Mouse (Mus musculus) stomach, embryonic 14.5 days (tissue): ENCODE results near the gene Chst3. TPM values are rescaled to one million over a fixed set of nuclear protein-coding genes. Genes with fewer than 3 reads are reported as not detected.
"Not testable (repeated sequence)": the region's sequence is repeated elsewhere in the genome, so short reads cannot be mapped to it uniquely, and the experiment has no call there.

ENCODE experiments used
- ATAC-seq: fragments of 200-750 bp; cut with Nextera tagmentation; 2 replicates; pipeline ENCODE4 v1.8.0; 2017; ENCODE audit warnings: low read depth, moderate TSS enrichment; ENCODE audit not compliant: insufficient number of reproducible peaks, insufficient read depth, low FRiP score
- H3K27ac ChIP-seq: fragments of 300-500 bp; sonication (generic); 2 replicates; pipeline ENCODE4 v1.5.1; 2014; ENCODE audit warnings: mild to moderate bottlenecking, low read length, moderate library complexity, mixed read lengths
- H3K27me3 ChIP-seq: fragments of 300-500 bp; sonication (generic); 2 replicates; pipeline ENCODE4 v1.6.1; 2014; ENCODE audit warnings: low read length, control low read depth, mixed read lengths; ENCODE audit not compliant: control insufficient read depth, insufficient read depth
- H3K36me3 ChIP-seq: fragments of 300-500 bp; sonication (generic); 2 replicates; pipeline ENCODE4 v1.6.1; 2014; ENCODE audit warnings: mild to moderate bottlenecking, control low read depth, low read length, moderate library complexity, mixed read lengths; ENCODE audit not compliant: control insufficient read depth, insufficient read depth
- H3K4me1 ChIP-seq: fragments of 300-500 bp; sonication (generic); 2 replicates; pipeline ENCODE4 v1.6.1; 2014; ENCODE audit warnings: low read length, control low read depth, mixed read lengths; ENCODE audit not compliant: control insufficient read depth, insufficient read depth
- H3K4me2 ChIP-seq: fragments of 300-500 bp; sonication (generic); replicated peaks from 2 replicates; pipeline ENCODE4 v1.6.1; 2014; ENCODE audit warnings: low read depth, low read length, control low read depth
- H3K4me3 ChIP-seq: fragments of 300-500 bp; sonication (generic); 2 replicates; pipeline ENCODE4 v1.5.1; 2014; ENCODE audit warnings: low read depth, low read length, control low read depth
- H3K9ac ChIP-seq: fragments of 300-500 bp; sonication (generic); replicated peaks from 2 replicates; pipeline ENCODE4 v1.6.1; 2014; ENCODE audit warnings: low read depth, mild to moderate bottlenecking, control low read depth, low read length, moderate library complexity, mixed read lengths
- H3K9me3 ChIP-seq: fragments of 300-500 bp; sonication (generic); 2 replicates; pipeline ENCODE4 v1.6.1; 2016; ENCODE audit warnings: low read depth, low read length, control low read depth; ENCODE audit not compliant: control insufficient read depth
- WGBS: fragments of 180-500 bp; shearing (Covaris S2); extraction: QIAGEN DNeasy Blood & Tissue Kit; methylation state at CpG from one replicate; pipeline ENCODE4 v1.1.7; 2014; 5-methylcytosine and 5-hydroxymethylcytosine counted together
- polyA plus RNA-seq: library from polyadenylated mRNA; unstranded; fragments of >200 nt; fragmentation: Nextera tagmentation; extraction: Ambion mirVana; gene quantifications from 2 replicates; pipeline ENCODE4 v1.2.1, GENCODE M21; 2014

Chst3 gene
- polyA plus RNA-seq, 1 experiment from 2014 or later = 2.8 TPM

- H3K4me3 ChIP-seq = no peak overlapping the region
- peak; percentile 31; the same call in 1 of the 2 replicates for ATAC-seq
- H3K27me3 ChIP-seq = no peaks in the 10 kb centered on the region
- H3K4me1 ChIP-seq = no peaks in the 10 kb centered on the region
- no peak overlapping the region for H3K9ac ChIP-seq
- WGBS = under 1% methylated on average over 5 of the region's 5 CpGs
- no peak overlapping the region for H3K27ac ChIP-seq
- no peaks in the 10 kb centered on the region for H3K36me3 ChIP-seq
- H3K9me3 ChIP-seq = no peaks in the 10 kb centered on the region
- no peak overlapping the region for H3K4me2 ChIP-seq
Observed at GRCm38 (mm10) chr10:60148087-60148486, 71.0 kb downstream of the Chst3 start.

- 72% methylated on average over 10 of the region's 10 CpGs for WGBS
- H3K9ac ChIP-seq, H3K4me3 ChIP-seq, H3K4me1 ChIP-seq, ATAC-seq, H3K36me3 ChIP-seq, H3K9me3 ChIP-seq, H3K27ac ChIP-seq, H3K27me3 ChIP-seq, H3K4me2 ChIP-seq: not testable (repeated sequence)
Observed at GRCm38 (mm10) chr10:60147510-60148047, 71.5 kb downstream of the Chst3 start.

GRCm38 (mm10) chr10:60141656-60142160 lies 77.4 kb downstream of the Chst3 start:
- ATAC-seq = no peak
- H3K27ac ChIP-seq = no peak overlapping the region
- H3K4me3 ChIP-seq = no peak overlapping the region
- no peak overlapping the region for H3K4me2 ChIP-seq
- no peak overlapping the region for H3K9ac ChIP-seq
- WGBS = 88% methylated on average over 3 of the region's 3 CpGs
- no peaks in the 10 kb centered on the region for H3K27me3 ChIP-seq
- H3K9me3 ChIP-seq = no peaks in the 10 kb centered on the region
- no peaks in the 10 kb centered on the region for H3K36me3 ChIP-seq
- peaks cover 4% of the 10 kb centered on the region; the same call in 1 of the 2 replicates for H3K4me1 ChIP-seq

GRCm38 (mm10) chr10:60140751-60141150 lies 78.3 kb downstream of the Chst3 start:
- Histone ChIP-seq H3K4me3 (no peak overlapping the region), H3K4me2 (no peak overlapping the region), H3K36me3 (no peaks in the 10 kb centered on the region), H3K27me3 (no peaks in the 10 kb centered on the region), H3K9me3 (no peaks in the 10 kb centered on the region), H3K4me1 (peaks cover 8% of the 10 kb centered on the region; the same call in 1 of the 2 replicates), H3K9ac (no peak overlapping the region), H3K27ac (no peak overlapping the region)
- ATAC-seq = no peak
- WGBS = 93% methylated on average over 4 of the region's 4 CpGs

GRCm38 (mm10) chr10:60138680-60139079 lies 80.4 kb downstream of the Chst3 start:
- Histone ChIP-seq H3K9me3 (no peaks in the 10 kb centered on the region), H3K27me3 (no peaks in the 10 kb centered on the region), H3K4me1 (peaks cover 11% of the 10 kb centered on the region; the same call in 1 of the 2 replicates), H3K4me2 (no peak overlapping the region), H3K36me3 (no peaks in the 10 kb centered on the region), H3K27ac (no peak overlapping the region), H3K9ac (no peak overlapping the region), H3K4me3 (no peak overlapping the region)
- no peak for ATAC-seq
- WGBS = 89% methylated on average over 5 of the region's 5 CpGs

GRCm38 (mm10) chr10:60136935-60137334 lies 82.1 kb downstream of the Chst3 start:
- Histone ChIP-seq H3K4me2 (no peak overlapping the region), H3K4me1 (peaks cover 14% of the 10 kb centered on the region; the same call in 1 of the 2 replicates), H3K4me3 (no peak overlapping the region), H3K27ac (no peak overlapping the region), H3K27me3 (no peaks in the 10 kb centered on the region), H3K9me3 (no peaks in the 10 kb centered on the region), H3K9ac (no peak overlapping the region), H3K36me3 (no peaks in the 10 kb centered on the region)
- ATAC-seq = no peak
- WGBS = 57% methylated on average over 7 of the region's 7 CpGs

GRCm38 (mm10) chr10:60136010-60136409 lies 83.0 kb downstream of the Chst3 start:
- 54% methylated on average over 1 of the region's 1 CpGs for WGBS
- not testable (repeated sequence) for ATAC-seq, H3K27ac ChIP-seq, H3K27me3 ChIP-seq, H3K36me3 ChIP-seq, H3K9me3 ChIP-seq, H3K4me2 ChIP-seq, H3K9ac ChIP-seq, H3K4me3 ChIP-seq
- peaks cover 14% of the 10 kb centered on the region; the same call in 1 of the 2 replicates for H3K4me1 ChIP-seq

- ATAC-seq = no peak
Observed at GRCm38 (mm10) chr10:60134201-60134600, 84.9 kb downstream of the Chst3 start.

GRCm38 (mm10) chr10:60133501-60133900 lies 85.6 kb downstream of the Chst3 start:
- 12% methylated on average over 6 of the region's 6 CpGs for WGBS
- Histone ChIP-seq H3K36me3 (no peaks in the 10 kb centered on the region), H3K9me3 (no peaks in the 10 kb centered on the region), H3K4me2 (no peak overlapping the region), H3K27me3 (no peaks in the 10 kb centered on the region), H3K27ac (0 out of 2 replicates have a peak overlapping the region, but pooled peaks have one; percentile 21), H3K4me3 (no peak overlapping the region), H3K9ac (no peak overlapping the region), H3K4me1 (peaks cover 14% of the 10 kb centered on the region; the same call in 1 of the 2 replicates)
- ATAC-seq = no peak; the same call in 1 of the 2 replicates

More at GRCm38 (mm10) chr10:60134201-60134600, 84.9 kb downstream of the Chst3 start:
- 46% methylated on average over 9 of the region's 9 CpGs for WGBS
- no peak overlapping the region for H3K9ac ChIP-seq
- H3K9me3 ChIP-seq = no peaks in the 10 kb centered on the region
- no peaks in the 10 kb centered on the region for H3K27me3 ChIP-seq
- H3K4me1 ChIP-seq = peaks cover 14% of the 10 kb centered on the region; the same call in 1 of the 2 replicates
- H3K4me2 ChIP-seq = no peak overlapping the region
- no peak overlapping the region for H3K4me3 ChIP-seq
- H3K36me3 ChIP-seq = no peaks in the 10 kb centered on the region
- H3K27ac ChIP-seq = no peak overlapping the region
